In genomic region chr7:126376903-126377277, GRCm38 (mm10) we compare ENCODE assay signal across 8 mouse cellular contexts. TPM values are rescaled to one million over a fixed set of nuclear protein-coding genes. Genes with fewer than 3 reads are reported as not detected.
DNase-seq lines count a peak whose midpoint lies in the region; ATAC-seq and TF ChIP-seq lines count a peak whose summit lies in the region.

No protein-coding gene starts in this region.

- peak; percentile 41 for DNase-seq in gastrocnemius, adult 2 months
- DNase-seq in gastrocnemius, postnatal 14 days = no peak
- peak; percentile 55 for DNase-seq in thymus, postnatal 4 days
- DNase-seq in thymus, postnatal 25 days = no peak
- no peak for DNase-seq in adrenal gland, adult (ENCODE audit: inconsistent age in 2 of 2, low spot score in 1 of 2)
- no peak for DNase-seq in layer of hippocampus, adult 9-10 months (ENCODE audit: low spot score)

- H3K36me3 ChIP-seq in hindbrain, embryonic 16.5 days (ENCODE audit: control insufficient read depth, insufficient read depth, low read length) = peaks cover 10% of the 10 kb centered on the region; the same call in 1 of the 2 replicates

- peak overlapping the region; percentile 95 for H3K4me2 ChIP-seq in hindbrain, embryonic 16.5 days (ENCODE audit: low read length)

- TF ChIP-seq CTCF in gastrocnemius, adult 2 months (IDR thresholded peaks at IDR 0.05) = no peak

- H3K27ac ChIP-seq in gastrocnemius, adult 2 months = peak overlapping the region; percentile 88
- peak overlapping the region; percentile 64 for H3K27ac ChIP-seq in hindbrain, embryonic 16.5 days (ENCODE audit: low read depth, low read length)

- peaks cover 17% of the 10 kb centered on the region for H3K4me1 ChIP-seq in hindbrain, embryonic 16.5 days (ENCODE audit: control insufficient read depth, insufficient read depth, low read depth, low read length)

- H3K9me3 ChIP-seq in hindbrain, embryonic 16.5 days (ENCODE audit: control insufficient read depth, low read length) = no peaks in the 10 kb centered on the region

- peak overlapping the region; percentile 80 for H3K9ac ChIP-seq in hindbrain, embryonic 16.5 days (ENCODE audit: low read depth, low read length)

- peak overlapping the region; percentile 100 for H3K4me3 ChIP-seq in gastrocnemius, adult 2 months
- H3K4me3 ChIP-seq in hindbrain, embryonic 16.5 days (ENCODE audit: low read length) = peak overlapping the region; percentile 73

- intact Hi-C loops in gastrocnemius, adult 2 months (cut with DNase I) = loop anchor here (1.0 kb wide), 2 partner anchors 54 to 105 kb away; partner anchors contain the start of gene Sbk1
- intact Hi-C loops in gastrocnemius, postnatal 14 days (cut with DNase I; ENCODE audit: low total_unique reads) = loop anchor here (5.0 to 10.0 kb wide), 2 partner anchors 50 to 112 kb away; no protein-coding TSS in a partner anchor

- H3K27me3 ChIP-seq in hindbrain, embryonic 16.5 days (replicated peaks; ENCODE audit: control insufficient read depth, insufficient read depth, low read length) = no peaks in the 10 kb centered on the region

- under 1% methylated on average over 27 of the region's 27 CpGs for WGBS in hindbrain, embryonic 16.5 days

- peak; percentile 76 for ATAC-seq in hindbrain, embryonic 16.5 days
- ATAC-seq in megakaryocyte-erythroid progenitor cell, adult 5-6 weeks (replicated peaks; ENCODE audit: low FRiP score, low TSS enrichment, poor library complexity, severe bottlenecking) = peak; percentile 33

RNA-seq across cellular contexts. Expression of gene Spns1, which starts 0.4 kb away (rescaled TPM):
- total RNA-seq in gastrocnemius, adult 2 months (2021) = 10 to 100 TPM; 26.9 to 28.2 TPM
- total RNA-seq in gastrocnemius, postnatal 14 days (2021) = 10 to 100 TPM; 21.5 to 26.4 TPM
- polyA plus RNA-seq in hindbrain, embryonic 16.5 days (2015; fragmentation: Nextera tagmentation; extraction: Ambion mirVana) = 98.1 and 98.9 TPM in 2 replicates
- total RNA-seq in megakaryocyte-erythroid progenitor cell, adult 5-6 weeks (2014; fragmentation: Nextera tagmentation) = 24.7 and 30.7 TPM in 2 replicates
- total RNA-seq in megakaryocyte-erythroid progenitor cell, adult 5-6 weeks (2017) = 5.2 and 8.3 TPM in 2 replicates

RNA-seq across cellular contexts. Expression of gene Lat, which starts 7.5 kb away (rescaled TPM):
- not detected for total RNA-seq in gastrocnemius, adult 2 months (2021)
- under 1 TPM; 0.25 to 0.33 TPM for total RNA-seq in gastrocnemius, postnatal 14 days (2021)
- 0.55 and 1.00 TPM in 2 replicates for polyA plus RNA-seq in hindbrain, embryonic 16.5 days (2015; fragmentation: Nextera tagmentation; extraction: Ambion mirVana)
- total RNA-seq in megakaryocyte-erythroid progenitor cell, adult 5-6 weeks (2014; fragmentation: Nextera tagmentation) = 17.3 and 28.3 TPM in 2 replicates
- total RNA-seq in megakaryocyte-erythroid progenitor cell, adult 5-6 weeks (2017) = 9.3 and 11.0 TPM in 2 replicates

RNA-seq across cellular contexts. Expression of gene Nfatc2ip, which starts 19.6 kb away (rescaled TPM):
- 1 to 10 TPM; 3.3 to 3.4 TPM for total RNA-seq in gastrocnemius, adult 2 months (2021)
- 1 to 10 TPM; 2.1 to 2.6 TPM for total RNA-seq in gastrocnemius, postnatal 14 days (2021)
- polyA plus RNA-seq in hindbrain, embryonic 16.5 days (2015; fragmentation: Nextera tagmentation; extraction: Ambion mirVana) = 2.1 and 2.3 TPM in 2 replicates
- 14.9 and 32.5 TPM in 2 replicates for total RNA-seq in megakaryocyte-erythroid progenitor cell, adult 5-6 weeks (2014; fragmentation: Nextera tagmentation)
- total RNA-seq in megakaryocyte-erythroid progenitor cell, adult 5-6 weeks (2017) = 17.8 and 18.9 TPM in 2 replicates

RNA-seq across cellular contexts. Expression of gene Cd19, which starts 37.8 kb away (rescaled TPM):
- not detected for total RNA-seq in gastrocnemius, adult 2 months (2021)
- under 1 TPM in 1 of 2 experiments, not detected in 1; 0.08 TPM for total RNA-seq in gastrocnemius, postnatal 14 days (2021)
- not detected in 2 replicates for polyA plus RNA-seq in hindbrain, embryonic 16.5 days (2015; fragmentation: Nextera tagmentation; extraction: Ambion mirVana)
- total RNA-seq in megakaryocyte-erythroid progenitor cell, adult 5-6 weeks (2014; fragmentation: Nextera tagmentation) = 1.7 and 16.4 TPM in 2 replicates
- total RNA-seq in megakaryocyte-erythroid progenitor cell, adult 5-6 weeks (2017) = 0.28 TPM in 1 of 2 replicates, not detected in the other

RNA-seq across cellular contexts. Expression of gene Rabep2, which starts 51.7 kb away (rescaled TPM):
- 10 to 100 TPM; 14.0 to 14.9 TPM for total RNA-seq in gastrocnemius, adult 2 months (2021)
- total RNA-seq in gastrocnemius, postnatal 14 days (2021) = 10 to 100 TPM; 12.1 to 12.7 TPM
- polyA plus RNA-seq in hindbrain, embryonic 16.5 days (2015; fragmentation: Nextera tagmentation; extraction: Ambion mirVana) = 23.1 and 26.0 TPM in 2 replicates
- 10.2 and 13.9 TPM in 2 replicates for total RNA-seq in megakaryocyte-erythroid progenitor cell, adult 5-6 weeks (2014; fragmentation: Nextera tagmentation)
- 11.5 and 14.0 TPM in 2 replicates for total RNA-seq in megakaryocyte-erythroid progenitor cell, adult 5-6 weeks (2017)

Comparison
In these comparisons a context has a peak if more than half of its experiments do, and no peak if none do; other contexts are left out.
1. DNase-seq: peak in gastrocnemius, adult 2 months (single experiment) and thymus, postnatal 4 days (single experiment); none in gastrocnemius, postnatal 14 days (single experiment), thymus, postnatal 25 days (single experiment), adrenal gland, adult (0 of 2) and layer of hippocampus, adult 9-10 months (single experiment).
2. RNA of gene Lat, which starts 7.5 kb away (total RNA-seq): 9.3 to 28.3 TPM in megakaryocyte-erythroid progenitor cell, adult 5-6 weeks; 0.25 to 0.33 TPM in gastrocnemius, postnatal 14 days and not detected in gastrocnemius, adult 2 months; every median in the first group is over 4 times any median in the second.